Mouse (Mus musculus): ENCODE results near the gene Rad54l. TPM values are rescaled to one million over a fixed set of nuclear protein-coding genes. Genes with fewer than 3 reads are reported as not detected.

Gene Rad54l
- polyA plus RNA-seq (2015; fragmentation: Nextera tagmentation; extraction: Ambion mirVana): 33.6 and 37.6 TPM in 2 replicates

DNA sequence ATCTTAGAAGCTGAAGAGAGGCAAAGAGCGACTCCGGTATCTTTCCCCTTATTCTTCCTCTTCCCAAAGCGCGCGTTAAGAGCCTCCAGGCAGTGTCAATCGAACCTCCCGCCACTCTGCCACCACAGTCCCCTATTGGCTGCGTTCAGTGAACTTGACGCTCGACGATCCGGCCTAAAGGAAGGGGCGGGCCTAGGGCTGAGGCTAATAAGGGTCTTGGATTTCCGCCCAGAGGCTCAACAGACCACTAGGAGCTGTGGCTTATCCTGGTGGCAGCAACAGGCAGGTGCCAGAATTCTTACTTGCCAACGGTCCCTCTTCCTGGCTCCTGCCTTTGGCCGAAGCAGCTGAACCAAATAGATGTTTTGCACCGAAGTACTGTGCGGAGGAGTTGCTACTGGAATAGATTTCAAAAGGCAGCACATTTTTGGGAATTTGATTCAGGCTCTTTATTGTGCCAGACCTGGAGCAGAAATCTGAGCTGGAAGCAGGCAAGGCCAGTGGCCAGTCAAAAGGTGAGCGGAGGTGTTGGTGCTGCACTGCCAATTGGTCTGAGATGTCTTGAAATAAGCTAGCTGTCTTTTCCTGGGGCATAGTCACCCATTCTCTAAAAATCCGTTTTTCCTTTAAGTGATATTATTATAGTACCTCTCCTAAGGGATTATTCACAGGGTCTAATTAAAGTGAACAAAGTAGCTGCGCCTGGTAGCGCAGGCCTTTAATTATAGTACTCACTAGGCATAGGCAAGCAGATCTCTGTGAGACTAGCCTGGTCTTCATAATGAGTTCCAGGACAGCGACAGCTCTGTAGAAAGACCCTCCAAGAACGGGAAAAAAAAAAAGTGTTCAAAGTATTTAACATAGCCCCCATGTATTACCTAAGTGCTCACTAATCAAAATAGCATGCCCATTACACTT is at the start of gene Rad54l, which contains the start of gene Pomgnt1:
Rad54l (minus strand) TSS at position 89 of the 918 bp plus-strand sequence.
Pomgnt1 (plus strand) TSS at position 239 of the 918 bp plus-strand sequence.
- Histone ChIP-seq H3K4me1 (peaks cover 18% of the 10 kb centered on the region; the same call in 1 of the 2 replicates), H3K36me3 (peaks cover 7% of the 10 kb centered on the region; the same call in 1 of the 2 replicates), H3K9me3 (no peaks in the 10 kb centered on the region), H3K27ac (peak within 1 kb of the TSS; percentile 49), H3K9ac (peak within 1 kb of the TSS; percentile 76), H3K27me3 (no peaks in the 10 kb centered on the region), H3K4me3 (peak within 1 kb of the TSS; percentile 62), H3K4me2 (peak within 1 kb of the TSS; percentile 75)
- peak; percentile 93 for ATAC-seq (ENCODE audit: insufficient number of reproducible peaks, insufficient read depth, low FRiP score, low TSS enrichment, low read depth)
- 4% methylated on average over 24 of the region's 24 CpGs for WGBS

DNA sequence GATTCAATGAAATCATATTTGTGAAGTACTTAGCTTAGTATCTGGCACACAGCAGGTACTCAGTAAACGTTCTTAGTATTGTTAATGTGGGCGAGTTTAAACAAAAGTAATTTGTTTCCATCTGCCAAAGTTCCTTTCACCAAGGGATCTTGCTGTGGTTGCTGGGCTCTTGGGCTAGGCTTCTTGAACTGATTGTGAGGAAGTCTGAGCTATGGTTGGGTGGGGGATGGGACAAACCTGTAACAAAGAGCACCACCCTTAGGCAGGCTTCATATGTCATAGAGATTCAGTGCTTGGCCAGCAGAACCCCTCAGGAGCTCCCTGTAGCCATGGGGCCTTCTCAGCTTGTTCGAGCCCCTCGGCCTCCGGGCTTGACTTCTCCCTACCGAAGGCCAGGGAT is 49.6 kb upstream of the Rad54l start, which contains the start of the genes 1700042G07Rik and Gm49337:
1700042G07Rik (plus strand) TSS at position 301 of the 400 bp plus-strand sequence.
Gm49337 (plus strand) TSS at position 313 of the 400 bp plus-strand sequence.
- Histone ChIP-seq H3K4me3 (no peak within 1 kb of the TSS), H3K27ac (no peak within 1 kb of the TSS), H3K4me2 (no peak within 1 kb of the TSS), H3K9ac (no peak within 1 kb of the TSS), H3K4me1 (peaks cover 36% of the 10 kb centered on the region), H3K9me3 (no peaks in the 10 kb centered on the region), H3K36me3 (no peaks in the 10 kb centered on the region), H3K27me3 (no peaks in the 10 kb centered on the region)
- 87% methylated on average over 6 of the region's 6 CpGs for WGBS
- ATAC-seq (ENCODE audit: insufficient number of reproducible peaks, insufficient read depth, low FRiP score, low TSS enrichment, low read depth): no peak

GRCm38 (mm10) chr4:116169353-116169672 is 45.8 kb upstream of the Rad54l start:
- no peak overlapping the region for H3K27ac ChIP-seq
- H3K9ac ChIP-seq: no peak overlapping the region
- H3K4me2 ChIP-seq: no peak overlapping the region
- no peak overlapping the region for H3K4me3 ChIP-seq
- H3K9me3 ChIP-seq: no peaks in the 10 kb centered on the region
- no peaks in the 10 kb centered on the region for H3K36me3 ChIP-seq
- peaks cover 21% of the 10 kb centered on the region for H3K4me1 ChIP-seq
- 0 out of 2 replicates have a peak, but pooled peaks have one; percentile 5 for ATAC-seq (ENCODE audit: insufficient number of reproducible peaks, insufficient read depth, low FRiP score, low TSS enrichment, low read depth)
- 68% methylated on average over 3 of the region's 3 CpGs for WGBS
- no peaks in the 10 kb centered on the region for H3K27me3 ChIP-seq

GRCm38 (mm10) chr4:116168617-116169352 is 45.3 kb upstream of the Rad54l start:
- H3K9ac ChIP-seq: no peak overlapping the region
- WGBS: 85% methylated on average over 7 of the region's 8 CpGs
- no peaks in the 10 kb centered on the region for H3K36me3 ChIP-seq
- 0 out of 2 replicates have a peak, but pooled peaks have one; percentile 62 for ATAC-seq (ENCODE audit: insufficient number of reproducible peaks, insufficient read depth, low FRiP score, low TSS enrichment, low read depth)
- no peak overlapping the region for H3K27ac ChIP-seq
- H3K4me2 ChIP-seq: no peak overlapping the region
- H3K4me3 ChIP-seq: no peak overlapping the region
- no peaks in the 10 kb centered on the region for H3K9me3 ChIP-seq
- no peaks in the 10 kb centered on the region for H3K27me3 ChIP-seq
- peaks cover 17% of the 10 kb centered on the region for H3K4me1 ChIP-seq

GRCm38 (mm10) chr4:116167404-116167803 is 43.9 kb upstream of the Rad54l start, which contains the start of gene Tspan1:
Gene Tspan1, minus strand, starts transcription at chr4:116167601.
- WGBS: 27% methylated on average over 7 of the region's 7 CpGs
- H3K4me3 ChIP-seq: no peak within 1 kb of the TSS
- no peaks in the 10 kb centered on the region for H3K36me3 ChIP-seq
- no peak for ATAC-seq (ENCODE audit: insufficient number of reproducible peaks, insufficient read depth, low FRiP score, low TSS enrichment, low read depth)
- H3K4me2 ChIP-seq: no peak within 1 kb of the TSS
- no peak within 1 kb of the TSS for H3K9ac ChIP-seq
- H3K9me3 ChIP-seq: no peaks in the 10 kb centered on the region
- H3K4me1 ChIP-seq: peaks cover 13% of the 10 kb centered on the region
- H3K27me3 ChIP-seq: no peaks in the 10 kb centered on the region
- H3K27ac ChIP-seq: peak within 1 kb of the TSS; percentile 23; the same call in 1 of the 2 replicates

GRCm38 (mm10) chr4:116165708-116166407 is 42.4 kb upstream of the Rad54l start:
- Histone ChIP-seq H3K27ac (no peak overlapping the region), H3K36me3 (peaks cover 6% of the 10 kb centered on the region), H3K9ac (no peak overlapping the region), H3K4me3 (no peak overlapping the region), H3K27me3 (no peaks in the 10 kb centered on the region), H3K4me2 (no peak overlapping the region), H3K4me1 (peaks cover 13% of the 10 kb centered on the region), H3K9me3 (no peaks in the 10 kb centered on the region)
- 27% methylated on average over 8 of the region's 8 CpGs for whole genome bisulfite sequencing
- ATAC-seq (ENCODE audit: insufficient number of reproducible peaks, insufficient read depth, low FRiP score, low TSS enrichment, low read depth): no peak

DNA sequence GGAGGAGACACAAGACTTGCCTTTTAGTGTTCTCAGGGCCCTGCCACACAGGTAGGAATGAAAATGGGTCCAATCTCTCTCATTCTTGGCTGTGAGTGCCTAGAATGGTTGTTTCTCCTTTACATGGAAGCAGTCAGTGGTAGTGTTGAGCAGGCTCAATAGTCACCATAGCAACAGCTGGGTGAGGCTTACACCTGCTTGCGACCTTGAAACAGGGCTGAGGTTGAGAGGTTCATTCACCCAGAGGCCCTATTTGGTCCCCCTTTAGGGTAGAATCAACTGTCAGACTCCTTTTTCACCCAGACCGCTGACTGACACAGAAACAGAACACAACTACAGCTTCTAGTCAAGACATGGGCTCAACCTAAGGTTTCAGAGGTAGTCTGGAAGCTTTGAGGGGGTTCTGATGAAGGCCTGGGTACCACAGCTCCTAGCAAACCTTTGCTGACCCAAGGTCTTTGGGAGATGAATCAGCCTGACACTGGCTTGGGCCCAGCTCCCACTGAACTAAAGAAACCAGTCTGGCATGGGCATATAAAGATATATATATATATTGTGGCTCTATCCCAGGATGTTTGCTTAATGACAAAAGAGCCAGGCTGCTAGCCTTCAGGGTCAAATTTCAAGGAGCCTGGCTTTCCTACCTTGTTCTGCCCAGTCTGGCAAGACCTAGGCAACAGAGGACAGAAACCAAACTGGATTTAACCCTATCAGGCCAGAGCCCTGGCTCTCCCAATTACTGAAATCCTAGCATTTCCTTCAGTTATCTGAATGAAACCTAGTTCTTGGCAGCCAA is 41.5 kb upstream of the Rad54l start:
- Histone ChIP-seq H3K4me2 (no peak overlapping the region), H3K9me3 (no peaks in the 10 kb centered on the region), H3K36me3 (peaks cover 12% of the 10 kb centered on the region), H3K9ac (no peak overlapping the region), H3K4me1 (peaks cover 13% of the 10 kb centered on the region), H3K27ac (no peak overlapping the region), H3K4me3 (no peak overlapping the region), H3K27me3 (no peaks in the 10 kb centered on the region)
- WGBS: 71% methylated on average over 2 of the region's 2 CpGs
- ATAC-seq (ENCODE audit: insufficient number of reproducible peaks, insufficient read depth, low FRiP score, low TSS enrichment, low read depth): no peak

DNA sequence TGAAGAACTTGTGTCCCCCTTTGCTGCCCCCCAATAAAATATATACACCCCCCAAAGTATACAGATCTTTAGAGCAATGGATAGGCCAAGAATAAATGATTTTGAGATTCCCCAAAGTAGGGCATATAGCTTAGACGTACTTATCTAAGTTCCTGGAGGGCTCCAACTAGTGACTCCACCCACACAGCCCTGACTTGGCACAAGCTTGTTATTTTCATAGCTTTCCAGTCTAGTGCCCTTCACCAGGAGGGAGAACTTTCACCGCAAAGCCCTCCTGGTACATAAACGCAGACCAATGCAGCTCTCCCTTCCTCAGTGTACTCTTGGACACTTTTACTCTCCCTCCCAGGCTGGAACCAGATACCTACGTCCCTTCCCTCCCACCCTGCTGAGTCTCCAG is 38.7 kb upstream of the Rad54l start:
- Histone ChIP-seq H3K4me1 (peaks cover 13% of the 10 kb centered on the region), H3K4me3 (no peak overlapping the region), H3K4me2 (no peak overlapping the region), H3K36me3 (peaks cover 39% of the 10 kb centered on the region), H3K9ac (no peak overlapping the region), H3K27ac (no peak overlapping the region), H3K27me3 (no peaks in the 10 kb centered on the region), H3K9me3 (no peaks in the 10 kb centered on the region)
- ATAC-seq (ENCODE audit: insufficient number of reproducible peaks, insufficient read depth, low FRiP score, low TSS enrichment, low read depth): no peak
- 82% methylated on average over 4 of the region's 4 CpGs for WGBS

DNA sequence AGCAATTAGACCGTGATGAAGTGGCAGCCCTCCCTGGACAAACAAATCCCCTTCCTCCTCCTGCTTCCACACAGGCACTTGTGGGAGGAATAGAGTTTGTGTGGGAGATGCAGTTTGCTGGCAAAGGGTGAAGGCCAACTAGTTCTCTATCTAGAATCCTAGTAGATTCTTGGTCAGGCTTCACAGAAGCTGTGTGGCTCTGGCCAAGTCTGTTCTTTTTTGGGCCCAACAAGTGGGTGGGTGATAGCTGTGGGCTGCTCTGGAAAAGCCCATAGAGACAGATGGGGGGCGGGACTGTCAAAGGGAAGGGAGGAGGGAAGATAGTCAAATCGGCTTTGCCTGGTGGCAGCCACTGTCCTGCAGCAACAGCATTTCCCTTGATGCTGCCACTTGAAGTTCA is 37.3 kb upstream of the Rad54l start:
- no peak overlapping the region for H3K9ac ChIP-seq
- no peak overlapping the region for H3K4me2 ChIP-seq
- no peak overlapping the region for H3K27ac ChIP-seq
- ATAC-seq (ENCODE audit: insufficient number of reproducible peaks, insufficient read depth, low FRiP score, low TSS enrichment, low read depth): no peak
- peaks cover 53% of the 10 kb centered on the region for H3K36me3 ChIP-seq
- H3K9me3 ChIP-seq: no peaks in the 10 kb centered on the region
- H3K4me1 ChIP-seq: peaks cover 7% of the 10 kb centered on the region
- 91% methylated on average over 3 of the region's 3 CpGs for WGBS
- no peak overlapping the region for H3K4me3 ChIP-seq
- H3K27me3 ChIP-seq: no peaks in the 10 kb centered on the region

DNA sequence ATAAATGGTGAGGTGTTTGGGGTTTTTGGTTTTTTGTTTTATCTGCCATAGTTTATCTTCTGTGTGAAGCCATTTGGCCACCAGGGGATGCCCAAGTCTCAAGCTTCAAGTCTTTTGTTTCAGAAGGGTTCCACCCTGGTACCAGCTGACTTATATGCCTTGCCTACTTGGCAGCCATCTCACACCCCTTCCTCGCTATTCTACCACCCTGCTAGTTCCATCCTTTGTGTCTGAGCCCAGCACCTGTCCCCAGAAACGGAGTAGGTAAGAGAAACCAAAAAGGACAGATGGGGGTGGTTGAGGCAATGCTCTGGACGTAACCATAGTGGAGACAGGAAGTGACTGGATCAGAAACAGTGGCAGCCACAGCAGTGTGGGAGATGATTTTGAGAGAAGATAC is 36.4 kb upstream of the Rad54l start:
- H3K27ac ChIP-seq: no peak overlapping the region
- no peak overlapping the region for H3K9ac ChIP-seq
- no peaks in the 10 kb centered on the region for H3K4me1 ChIP-seq
- H3K4me3 ChIP-seq: no peak overlapping the region
- H3K4me2 ChIP-seq: no peak overlapping the region
- no peak for ATAC-seq (ENCODE audit: insufficient number of reproducible peaks, insufficient read depth, low FRiP score, low TSS enrichment, low read depth)
- H3K36me3 ChIP-seq: peaks cover 61% of the 10 kb centered on the region
- no peaks in the 10 kb centered on the region for H3K9me3 ChIP-seq
- H3K27me3 ChIP-seq: no peaks in the 10 kb centered on the region
- 72% methylated on average over 3 of the region's 3 CpGs for WGBS

Data from embryonic facial prominence, embryonic 13.5 days (tissue).